Mouse (Mus musculus) lung, embryonic 14.5 days (tissue): ENCODE results near the gene Stxbp2. TPM values are rescaled to one million over a fixed set of nuclear protein-coding genes. Genes with fewer than 3 reads are reported as not detected.

Source experiments
- ATAC-seq: fragments of 200-750 bp; cut with Nextera tagmentation; 2 replicates; pipeline ENCODE4 v1.8.0; 2017; ENCODE audit warnings: mild to moderate bottlenecking, moderate TSS enrichment, moderate library complexity; ENCODE audit not compliant: insufficient read depth
- DNase-seq: peaks from one replicate; pipeline ENCODE4 v3.0.0-alpha.2; 2015
- H3K27ac ChIP-seq: fragments of 300-500 bp; sonication (generic); 2 replicates; pipeline ENCODE4 v1.5.1; 2014; ENCODE audit warnings: low read depth, mild to moderate bottlenecking, moderate library complexity
- H3K27me3 ChIP-seq: fragments of 300-500 bp; sonication (generic); 2 replicates; pipeline ENCODE4 v1.6.1; 2014; ENCODE audit warnings: low read length, control low read depth; ENCODE audit not compliant: insufficient read depth
- H3K36me3 ChIP-seq: fragments of 300-500 bp; sonication (generic); 2 replicates; pipeline ENCODE4 v1.6.1; 2014; ENCODE audit warnings: control low read depth; ENCODE audit not compliant: insufficient read depth
- H3K4me1 ChIP-seq: fragments of 300-500 bp; sonication (generic); 2 replicates; pipeline ENCODE4 v1.6.1; 2014; ENCODE audit warnings: antibody characterized with exemption, control low read depth; ENCODE audit not compliant: insufficient read depth
- H3K4me2 ChIP-seq: fragments of 300-500 bp; sonication (generic); 2 replicates; pipeline ENCODE4 v1.6.1; 2014; ENCODE audit warnings: mild to moderate bottlenecking
- H3K4me3 ChIP-seq: fragments of 300-500 bp; sonication (generic); 2 replicates; pipeline ENCODE4 v1.5.1; 2014; ENCODE audit warnings: low read depth, low read length
- H3K9ac ChIP-seq: fragments of 300-500 bp; sonication (generic); 2 replicates; pipeline ENCODE4 v1.6.1; 2014
- H3K9me3 ChIP-seq: fragments of 300-500 bp; sonication (generic); 2 replicates; pipeline ENCODE4 v1.6.1; 2016; ENCODE audit warnings: low read depth, low read length, control low read depth
- CTCF ChIP-seq: IDR thresholded peaks from 2 replicates; pipeline ENCODE4 v1.5.1; 2016; ENCODE audit warnings: antibody characterized with exemption, low read depth
- WGBS: fragments of 180-500 bp; shearing (Covaris S2); extraction: QIAGEN DNeasy Blood & Tissue Kit; methylation state at CpG from one replicate; pipeline ENCODE4 v1.1.7; 2014; 5-methylcytosine and 5-hydroxymethylcytosine counted together
- polyA plus RNA-seq: library from polyadenylated mRNA; unstranded; fragments of >200 nt; fragmentation: Nextera tagmentation; extraction: Ambion mirVana; gene quantifications from 2 replicates; pipeline ENCODE4 v1.2.1, GENCODE M21; 2014

The Stxbp2 gene
- polyA plus RNA-seq, 1 experiment from 2014 or later, result 64.0 TPM

- Histone ChIP-seq H3K9me3 (no peaks in the 10 kb centered on the region), H3K27me3 (no peaks in the 10 kb centered on the region)
These were observed 51.7 kb downstream of the Stxbp2 start for GRCm38 (mm10) chr8:3682435-3682834.

GRCm38 (mm10) chr8:3683408-3684176 is 52.8 kb downstream of the Stxbp2 start:
- WGBS, result 69% methylated on average over 6 of the region's 6 CpGs
- no peaks in the 10 kb centered on the region for H3K4me1 ChIP-seq
- H3K9me3 ChIP-seq, result no peaks in the 10 kb centered on the region
- no peak overlapping the region for H3K9ac ChIP-seq
- no peak for ATAC-seq
- no peak overlapping the region for H3K4me2 ChIP-seq
- no peak for DNase-seq
- TF ChIP-seq CTCF, result no peak
- H3K36me3 ChIP-seq, result peaks cover 27% of the 10 kb centered on the region
- H3K4me3 ChIP-seq, result no peak overlapping the region
- no peak overlapping the region for H3K27ac ChIP-seq
- H3K27me3 ChIP-seq, result no peaks in the 10 kb centered on the region

More at GRCm38 (mm10) chr8:3682435-3682834, 51.7 kb downstream of the Stxbp2 start:
- no peak overlapping the region for H3K4me2 ChIP-seq
- ATAC-seq, result no peak
- no peak overlapping the region for H3K4me3 ChIP-seq
- H3K4me1 ChIP-seq, result no peaks in the 10 kb centered on the region
- no peak overlapping the region for H3K9ac ChIP-seq
- no peak for DNase-seq
- H3K27ac ChIP-seq, result no peak overlapping the region
- no peak for TF ChIP-seq CTCF
- WGBS, result 83% methylated on average over 5 of the region's 5 CpGs
- H3K36me3 ChIP-seq, result peaks cover 29% of the 10 kb centered on the region

DNA sequence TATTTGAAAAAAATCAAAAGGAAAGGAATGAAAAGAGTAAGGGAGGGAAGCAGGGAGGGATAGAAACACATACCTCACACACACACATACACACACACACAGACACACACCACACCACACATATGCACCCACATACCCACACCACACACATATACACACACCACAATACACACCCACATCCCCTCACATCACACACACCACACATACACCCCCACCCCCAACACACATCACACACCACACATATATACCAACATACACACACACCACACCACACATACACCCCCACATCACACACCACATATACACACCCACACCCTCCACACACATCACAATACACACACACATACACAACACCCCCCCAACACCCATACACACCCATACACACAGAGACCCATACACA is 53.8 kb downstream of the Stxbp2 start:
- no peak for TF ChIP-seq CTCF
- no peak overlapping the region for H3K27ac ChIP-seq
- DNase-seq (no peak), ATAC-seq (no peak)
- H3K4me1 ChIP-seq, result no peaks in the 10 kb centered on the region
- peaks cover 17% of the 10 kb centered on the region for H3K36me3 ChIP-seq
- H3K4me3 ChIP-seq, result no peak overlapping the region
- no peaks in the 10 kb centered on the region for H3K9me3 ChIP-seq
- H3K4me2 ChIP-seq, result no peak overlapping the region
- H3K9ac ChIP-seq, result no peak overlapping the region
- H3K27me3 ChIP-seq, result no peaks in the 10 kb centered on the region

GRCm38 (mm10) chr8:3685422-3685821 is 54.7 kb downstream of the Stxbp2 start:
- DNase-seq (no peak), ATAC-seq (no peak)
- no peak overlapping the region for H3K9ac ChIP-seq
- H3K27ac ChIP-seq, result no peak overlapping the region
- WGBS, result 63% methylated on average over 5 of the region's 5 CpGs
- no peaks in the 10 kb centered on the region for H3K9me3 ChIP-seq
- no peaks in the 10 kb centered on the region for H3K4me1 ChIP-seq
- peaks cover 8% of the 10 kb centered on the region for H3K36me3 ChIP-seq
- no peaks in the 10 kb centered on the region for H3K27me3 ChIP-seq
- no peak for TF ChIP-seq CTCF
- H3K4me2 ChIP-seq, result no peak overlapping the region
- no peak overlapping the region for H3K4me3 ChIP-seq

GRCm38 (mm10) chr8:3687537-3687936 is 56.8 kb downstream of the Stxbp2 start:
- no peak for TF ChIP-seq CTCF
- 76% methylated on average over 6 of the region's 6 CpGs for WGBS
- no peak for ATAC-seq

GRCm38 (mm10) chr8:3690774-3691173 is 60.0 kb downstream of the Stxbp2 start:
- no peak for TF ChIP-seq CTCF
- no peak overlapping the region for H3K27ac ChIP-seq
- no peak for DNase-seq
- no peak overlapping the region for H3K4me2 ChIP-seq
- no peaks in the 10 kb centered on the region for H3K9me3 ChIP-seq
- ATAC-seq, result no peak
- no peaks in the 10 kb centered on the region for H3K4me1 ChIP-seq
- no peak overlapping the region for H3K4me3 ChIP-seq
- WGBS, result 70% methylated on average over 3 of the region's 3 CpGs
- no peaks in the 10 kb centered on the region for H3K27me3 ChIP-seq
- no peaks in the 10 kb centered on the region for H3K36me3 ChIP-seq
- H3K9ac ChIP-seq, result no peak overlapping the region

More at GRCm38 (mm10) chr8:3687537-3687936, 56.8 kb downstream of the Stxbp2 start:
- DNase-seq, result no peak
- no peak overlapping the region for H3K9ac ChIP-seq
- H3K4me2 ChIP-seq, result no peak overlapping the region
- H3K36me3 ChIP-seq, result no peaks in the 10 kb centered on the region
- no peak overlapping the region for H3K4me3 ChIP-seq
- no peaks in the 10 kb centered on the region for H3K9me3 ChIP-seq
- no peak overlapping the region for H3K27ac ChIP-seq
- H3K27me3 ChIP-seq, result no peaks in the 10 kb centered on the region
- no peaks in the 10 kb centered on the region for H3K4me1 ChIP-seq

Other genes starting within 250 kb of the Stxbp2 start
- gene Arhgef18, start 237.9 kb upstream of the Stxbp2 start, polyA plus RNA-seq, result 7.8 TPM in 2 replicates
- gene Pex11g, start 163.3 kb upstream of the Stxbp2 start, polyA plus RNA-seq, result 3.9 and 4.4 TPM in 2 replicates
- gene Tex45, start 160.1 kb upstream of the Stxbp2 start, polyA plus RNA-seq, result not detected in 2 replicates
- gene Zfp358, start 137.8 kb upstream of the Stxbp2 start, polyA plus RNA-seq, result 19.9 and 21.7 TPM in 2 replicates
- 38.3 and 39.9 TPM in 2 replicates for gene Mcoln1, start 130.5 kb upstream of the Stxbp2 start, polyA plus RNA-seq
- gene Pnpla6, start 115.6 kb upstream of the Stxbp2 start, polyA plus RNA-seq, result 17.5 and 19.1 TPM in 2 replicates
- 0.72 and 0.91 TPM in 2 replicates for gene C330021F23Rik, start 63.0 kb upstream of the Stxbp2 start, polyA plus RNA-seq
- gene Camsap3, start 43.7 kb upstream of the Stxbp2 start, polyA plus RNA-seq, result 6.8 and 7.5 TPM in 2 replicates
- gene Xab2, start 9.6 kb upstream of the Stxbp2 start, polyA plus RNA-seq, result 55.6 and 55.9 TPM in 2 replicates
- gene Pet100, start 9.4 kb upstream of the Stxbp2 start, polyA plus RNA-seq, result 79.4 and 92.1 TPM in 2 replicates
- gene Pcp2, start 5.4 kb upstream of the Stxbp2 start, polyA plus RNA-seq, result not detected in 2 replicates
- 0.20 TPM in 1 of 2 replicates, not detected in the other for gene Retn, start 24.8 kb downstream of the Stxbp2 start, polyA plus RNA-seq
- 0.79 and 0.87 TPM in 2 replicates for gene Mcemp1, start 34.8 kb downstream of the Stxbp2 start, polyA plus RNA-seq
- gene Fcor, start 41.4 kb downstream of the Stxbp2 start, polyA plus RNA-seq, result 11.1 and 11.9 TPM in 2 replicates
- gene Trappc5, start 45.3 kb downstream of the Stxbp2 start, polyA plus RNA-seq, result 29.7 and 31.0 TPM in 2 replicates
- gene Fcer2a, start 63.2 kb downstream of the Stxbp2 start, polyA plus RNA-seq, result 0.18 and 0.32 TPM in 2 replicates
- 0.66 TPM in 1 of 2 replicates, not detected in the other for gene Clec4g, start 89.7 kb downstream of the Stxbp2 start, polyA plus RNA-seq
- 0.38 TPM in 2 replicates for gene Cd209a, start 118.0 kb downstream of the Stxbp2 start, polyA plus RNA-seq
- not detected in 2 replicates for gene Cd209e, start 223.4 kb downstream of the Stxbp2 start, polyA plus RNA-seq
- gene Cd209d, start 247.6 kb downstream of the Stxbp2 start, polyA plus RNA-seq, result not detected in 2 replicates